Mouse (Mus musculus): Measurements from ENCODE around the gene Ccdc136. TPM values are rescaled to one million over a fixed set of nuclear protein-coding genes. Genes with fewer than 3 reads are reported as not detected.

The Ccdc136 gene
- polyA plus RNA-seq, 1 experiment from 2014 or later = 39.9 TPM

- H3K4me2 ChIP-seq (replicated peaks) = peak overlapping the region; percentile 88
- H3K4me3 ChIP-seq = peak overlapping the region; percentile 47
- peaks cover 42% of the 10 kb centered on the region for H3K4me1 ChIP-seq
- H3K27ac ChIP-seq = no peak overlapping the region
- H3K9ac ChIP-seq = 0 out of 2 replicates have a peak overlapping the region, but pooled peaks have one; percentile 51
- no peaks in the 10 kb centered on the region for H3K36me3 ChIP-seq
- H3K9me3 ChIP-seq = no peaks in the 10 kb centered on the region
- H3K27me3 ChIP-seq (replicated peaks) = peaks cover 49% of the 10 kb centered on the region
- no peak for ATAC-seq (ENCODE audit: low FRiP score, low read depth)
Measured at GRCm38 (mm10) chr6:29432676-29433037, 36.5 kb downstream of the Ccdc136 start.

GRCm38 (mm10) chr6:29433038-29433803, 37.1 kb downstream of the Ccdc136 start, which contains the start of gene Flnc:
Gene Flnc (plus strand): TSS chr6:29433256.
- 2% methylated on average over 71 of the region's 77 CpGs for WGBS
- Histone ChIP-seq H3K27ac (no peak within 1 kb of the TSS), H3K4me1 (peaks cover 42% of the 10 kb centered on the region), H3K36me3 (no peaks in the 10 kb centered on the region), H3K9ac (peak within 1 kb of the TSS; percentile 51), H3K27me3 (replicated peaks) (peaks cover 49% of the 10 kb centered on the region), H3K4me3 (peak within 1 kb of the TSS; percentile 47), H3K4me2 (replicated peaks) (peak within 1 kb of the TSS; percentile 88), H3K9me3 (no peaks in the 10 kb centered on the region)
- ATAC-seq (ENCODE audit: low FRiP score, low read depth) = no peak

DNA sequence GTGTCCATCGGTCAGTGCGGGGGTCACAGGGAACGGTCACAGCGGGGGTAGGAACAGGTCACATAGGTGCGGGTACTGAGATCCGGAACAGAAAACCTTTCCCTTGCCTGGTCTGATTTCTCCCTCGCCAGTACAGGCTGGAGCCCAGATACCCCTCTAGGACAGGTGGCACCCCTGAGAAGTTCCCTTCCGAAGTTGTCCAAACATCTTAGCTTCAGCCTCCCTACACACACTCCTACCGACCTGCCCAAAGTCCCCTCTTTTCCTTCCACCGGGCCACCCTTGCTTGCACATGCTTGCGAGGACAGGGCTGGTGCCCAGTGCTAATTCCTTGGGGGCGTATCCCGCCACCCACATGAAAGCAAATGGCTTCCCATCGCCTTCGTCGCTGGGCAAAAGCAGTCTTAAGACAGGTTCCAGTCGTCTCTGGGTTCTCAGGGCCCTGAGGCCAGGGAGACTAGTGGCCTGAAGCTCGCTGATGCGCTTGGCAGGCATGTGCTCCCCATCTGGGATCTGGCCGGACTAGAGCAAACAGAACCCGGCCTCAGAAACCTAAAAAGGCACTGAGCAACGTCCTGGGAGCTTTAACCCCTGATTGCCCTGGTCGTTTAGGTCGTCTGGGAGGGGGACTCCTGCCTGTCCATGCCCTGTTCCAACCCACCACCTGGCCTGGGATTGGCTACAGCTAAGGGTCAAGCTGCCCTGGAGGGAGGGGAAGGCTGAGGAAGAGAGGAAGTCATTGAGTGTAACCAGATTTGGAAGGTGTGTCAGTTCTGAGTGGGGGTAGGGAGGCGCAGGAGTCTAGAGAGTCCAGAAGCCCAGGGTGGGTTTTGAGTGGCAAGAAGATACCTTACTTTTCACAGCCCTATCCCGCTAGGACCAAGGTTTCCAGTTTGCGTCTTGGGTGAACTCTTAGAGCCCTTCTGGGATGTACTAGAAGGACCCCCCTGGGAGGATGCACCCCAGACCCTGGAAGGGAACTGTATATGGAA, 38.0 kb downstream of the Ccdc136 start:
- 4% methylated on average over 27 of the region's 27 CpGs for whole genome bisulfite sequencing
- H3K4me2 ChIP-seq (replicated peaks) = peak overlapping the region; percentile 88
- H3K27ac ChIP-seq = no peak overlapping the region
- H3K9me3 ChIP-seq = no peaks in the 10 kb centered on the region
- H3K9ac ChIP-seq = peak overlapping the region; percentile 51
- peaks cover 49% of the 10 kb centered on the region for H3K27me3 ChIP-seq (replicated peaks)
- H3K36me3 ChIP-seq = no peaks in the 10 kb centered on the region
- peaks cover 42% of the 10 kb centered on the region for H3K4me1 ChIP-seq
- ATAC-seq (ENCODE audit: low FRiP score, low read depth) = no peak
- H3K4me3 ChIP-seq = peak overlapping the region; percentile 47

GRCm38 (mm10) chr6:29434911-29435691, 39.0 kb downstream of the Ccdc136 start:
- Histone ChIP-seq H3K4me2 (replicated peaks) (peak overlapping the region; percentile 88), H3K36me3 (no peaks in the 10 kb centered on the region), H3K27me3 (replicated peaks) (peaks cover 49% of the 10 kb centered on the region), H3K4me1 (peaks cover 42% of the 10 kb centered on the region), H3K4me3 (peak overlapping the region; percentile 47), H3K27ac (peak overlapping the region; percentile 50; the same call in 1 of the 2 replicates), H3K9me3 (no peaks in the 10 kb centered on the region), H3K9ac (0 out of 2 replicates have a peak overlapping the region, but pooled peaks have one; percentile 33)
- peak; percentile 35 for ATAC-seq (ENCODE audit: low FRiP score, low read depth)
- WGBS = 6% methylated on average over 12 of the region's 13 CpGs

DNA sequence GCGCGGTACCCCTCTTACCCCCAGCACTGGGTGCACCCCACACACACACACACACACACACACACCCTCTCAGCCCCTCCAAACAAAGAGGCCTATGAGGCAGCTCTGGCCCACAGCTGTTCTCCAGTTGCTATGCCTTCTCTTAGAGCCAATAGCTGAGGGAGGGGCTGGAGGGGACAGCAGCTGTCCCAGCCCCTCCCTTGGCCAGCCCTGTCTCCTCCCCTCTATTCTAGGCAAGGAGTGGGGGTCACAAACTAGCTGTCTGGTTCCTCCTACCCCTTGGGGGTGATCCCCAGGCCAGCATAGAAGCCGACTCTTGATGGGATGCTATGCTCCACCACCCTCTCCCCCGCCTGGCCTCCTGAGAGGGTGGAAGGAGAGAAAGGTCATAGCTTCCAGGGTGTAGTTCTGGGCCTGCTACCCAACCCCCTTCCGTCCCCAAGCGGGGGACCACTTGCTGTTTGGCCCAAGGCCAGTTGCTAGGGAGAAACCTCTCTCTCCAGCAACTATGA, 39.9 kb downstream of the Ccdc136 start:
- peak overlapping the region; percentile 13 for H3K4me3 ChIP-seq
- peak overlapping the region; percentile 88 for H3K4me2 ChIP-seq (replicated peaks)
- H3K4me1 ChIP-seq = peaks cover 42% of the 10 kb centered on the region
- no peak overlapping the region for H3K9ac ChIP-seq
- peak; percentile 71 for ATAC-seq (ENCODE audit: low FRiP score, low read depth)
- no peaks in the 10 kb centered on the region for H3K9me3 ChIP-seq
- no peaks in the 10 kb centered on the region for H3K36me3 ChIP-seq
- 5% methylated on average over 6 of the region's 6 CpGs for WGBS
- peak overlapping the region; percentile 50; the same call in 1 of the 2 replicates for H3K27ac ChIP-seq
- H3K27me3 ChIP-seq (replicated peaks) = peaks cover 43% of the 10 kb centered on the region

DNA sequence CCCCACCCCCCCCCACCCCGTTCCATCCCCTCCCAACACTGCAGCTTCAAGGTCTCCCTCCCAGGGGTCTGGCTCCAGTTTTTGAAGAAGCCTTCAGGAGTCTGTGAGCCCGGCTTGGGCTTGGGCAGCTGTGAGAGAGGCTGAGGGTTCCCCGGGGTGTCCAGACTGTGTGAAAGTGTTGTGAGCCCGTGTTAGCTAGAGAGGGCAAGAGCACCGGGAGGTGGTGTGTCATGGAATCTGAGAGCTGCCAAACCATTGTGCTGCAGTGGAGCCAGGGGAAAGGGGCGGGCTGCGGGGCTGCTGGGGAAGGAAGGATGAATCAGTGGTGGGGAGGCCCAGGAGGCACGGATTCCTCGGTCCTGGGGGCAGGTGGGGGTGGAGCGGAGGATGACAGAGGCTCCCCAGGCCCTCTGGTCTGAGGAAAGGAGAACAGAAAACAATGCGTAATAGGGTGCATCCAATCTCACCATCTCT, 40.4 kb downstream of the Ccdc136 start:
- peak overlapping the region; percentile 88 for H3K4me2 ChIP-seq (replicated peaks)

DNA sequence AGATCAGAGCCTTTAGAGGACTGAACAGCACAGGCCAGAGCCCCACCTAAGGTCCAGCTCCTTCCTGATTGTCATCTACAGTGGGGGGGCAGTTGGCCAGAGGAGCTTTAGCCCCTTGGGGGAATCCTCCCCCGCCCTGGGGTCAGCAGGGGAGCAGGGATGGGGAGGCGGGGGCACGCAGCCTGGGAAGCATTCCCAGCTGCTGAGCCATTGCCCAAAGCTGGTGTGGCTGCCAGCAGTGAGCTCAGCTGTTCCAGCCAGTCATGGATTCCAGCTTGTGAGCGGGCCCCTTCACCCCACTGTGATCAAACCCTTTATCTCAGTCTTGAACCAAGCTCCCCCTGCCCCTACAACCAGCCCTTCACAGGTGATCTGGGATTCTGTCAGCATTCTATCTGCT, 43.1 kb downstream of the Ccdc136 start:
- no peak overlapping the region for H3K4me2 ChIP-seq (replicated peaks)
- H3K9me3 ChIP-seq = no peaks in the 10 kb centered on the region
- no peak overlapping the region for H3K9ac ChIP-seq
- no peak overlapping the region for H3K27ac ChIP-seq
- peaks cover 16% of the 10 kb centered on the region for H3K36me3 ChIP-seq
- ATAC-seq (ENCODE audit: low FRiP score, low read depth) = no peak
- H3K4me1 ChIP-seq = peaks cover 26% of the 10 kb centered on the region
- no peak overlapping the region for H3K4me3 ChIP-seq
- H3K27me3 ChIP-seq (replicated peaks) = peaks cover 12% of the 10 kb centered on the region
- WGBS = 84% methylated on average over 4 of the region's 4 CpGs

More for the DNA sequence above, 40.4 kb downstream of the Ccdc136 start:
- H3K4me1 ChIP-seq = peaks cover 42% of the 10 kb centered on the region
- peaks cover 40% of the 10 kb centered on the region for H3K27me3 ChIP-seq (replicated peaks)
- H3K4me3 ChIP-seq = peak overlapping the region; percentile 4; the same call in 1 of the 2 replicates
- H3K27ac ChIP-seq = peak overlapping the region; percentile 50
- H3K9ac ChIP-seq = no peak overlapping the region
- peaks cover 4% of the 10 kb centered on the region; the same call in 1 of the 2 replicates for H3K36me3 ChIP-seq
- H3K9me3 ChIP-seq = no peaks in the 10 kb centered on the region
- ATAC-seq (ENCODE audit: low FRiP score, low read depth) = peak; percentile 72
- WGBS = 5% methylated on average over 11 of the region's 11 CpGs

DNA sequence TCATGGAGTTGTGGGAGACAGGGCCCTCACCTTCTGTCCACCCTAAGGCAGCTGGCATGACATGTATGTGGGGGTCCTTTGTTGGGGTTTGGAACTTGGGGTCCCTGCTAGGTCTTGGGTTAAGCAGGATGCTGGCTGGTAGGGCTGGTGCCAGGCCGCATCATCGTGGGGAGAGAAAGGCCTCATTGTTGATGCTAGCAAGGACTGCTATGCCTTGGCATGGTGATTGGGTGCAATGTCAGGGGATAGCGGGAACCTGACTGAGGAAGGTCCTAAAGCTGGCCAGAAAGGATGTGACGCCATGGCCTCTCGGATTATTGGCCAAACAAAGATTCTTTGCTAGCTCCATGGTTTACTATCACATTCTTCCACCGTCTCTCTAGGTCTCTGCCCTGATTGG, 43.7 kb downstream of the Ccdc136 start:
- ATAC-seq (ENCODE audit: low FRiP score, low read depth) = no peak
- 91% methylated on average over 6 of the region's 6 CpGs for WGBS
- no peak overlapping the region for H3K4me2 ChIP-seq (replicated peaks)
- peaks cover 7% of the 10 kb centered on the region; the same call in 1 of the 2 replicates for H3K27me3 ChIP-seq (replicated peaks)
- H3K27ac ChIP-seq = no peak overlapping the region
- no peaks in the 10 kb centered on the region for H3K9me3 ChIP-seq
- H3K4me1 ChIP-seq = peaks cover 21% of the 10 kb centered on the region
- H3K9ac ChIP-seq = no peak overlapping the region
- no peak overlapping the region for H3K4me3 ChIP-seq
- peaks cover 16% of the 10 kb centered on the region for H3K36me3 ChIP-seq

DNA sequence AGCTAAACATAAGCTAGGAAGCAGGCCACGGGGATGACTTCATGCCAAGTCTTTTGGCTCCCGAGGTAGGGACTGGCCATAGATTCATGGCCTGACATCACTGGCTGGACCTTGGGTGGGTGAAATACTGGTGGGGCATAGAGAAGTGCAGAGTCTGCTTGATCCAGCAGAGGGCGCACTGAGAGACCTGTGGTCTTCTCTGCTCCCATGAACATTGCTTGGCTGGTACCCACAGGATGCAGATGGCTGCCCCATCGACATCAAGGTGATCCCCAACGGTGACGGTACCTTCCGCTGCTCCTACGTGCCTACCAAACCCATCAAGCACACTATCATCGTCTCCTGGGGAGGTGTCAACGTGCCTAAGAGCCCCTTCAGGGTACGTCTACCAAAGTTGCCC, 48.7 kb downstream of the Ccdc136 start:
- WGBS = 71% methylated on average over 11 of the region's 11 CpGs
- Histone ChIP-seq H3K27me3 (replicated peaks) (no peaks in the 10 kb centered on the region), H3K36me3 (peaks cover 42% of the 10 kb centered on the region), H3K4me1 (no peaks in the 10 kb centered on the region), H3K9ac (no peak overlapping the region), H3K27ac (no peak overlapping the region), H3K4me2 (replicated peaks) (no peak overlapping the region), H3K9me3 (no peaks in the 10 kb centered on the region), H3K4me3 (no peak overlapping the region)
- no peak for ATAC-seq (ENCODE audit: low FRiP score, low read depth)

DNA sequence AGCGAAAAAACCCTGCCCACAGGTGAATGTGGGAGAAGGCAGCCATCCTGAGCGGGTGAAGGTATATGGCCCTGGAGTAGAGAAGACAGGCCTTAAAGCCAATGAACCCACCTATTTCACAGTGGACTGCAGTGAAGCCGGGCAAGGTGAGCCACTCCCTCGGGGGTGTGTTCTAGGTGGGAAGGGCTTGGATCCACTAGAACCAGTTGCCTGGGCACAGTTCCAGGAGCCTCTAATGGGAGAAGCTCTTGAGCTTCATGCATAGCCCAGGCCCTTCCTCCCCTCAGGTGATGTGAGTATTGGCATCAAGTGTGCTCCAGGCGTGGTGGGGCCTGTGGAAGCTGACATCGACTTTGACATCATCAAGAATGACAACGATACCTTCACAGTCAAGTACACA, 49.2 kb downstream of the Ccdc136 start:
- Histone ChIP-seq H3K9me3 (no peaks in the 10 kb centered on the region), H3K4me3 (no peak overlapping the region), H3K9ac (no peak overlapping the region), H3K4me1 (no peaks in the 10 kb centered on the region), H3K27me3 (replicated peaks) (no peaks in the 10 kb centered on the region), H3K36me3 (peaks cover 42% of the 10 kb centered on the region), H3K4me2 (replicated peaks) (no peak overlapping the region), H3K27ac (no peak overlapping the region)
- 94% methylated on average over 7 of the region's 7 CpGs for whole genome bisulfite sequencing
- ATAC-seq (ENCODE audit: low FRiP score, low read depth) = no peak

GRCm38 (mm10) chr6:29449858-29450257, 53.7 kb downstream of the Ccdc136 start:
- ATAC-seq (ENCODE audit: low FRiP score, low read depth) = no peak
- 28% methylated on average over 4 of the region's 4 CpGs for WGBS
- peaks cover 31% of the 10 kb centered on the region for H3K36me3 ChIP-seq
- no peaks in the 10 kb centered on the region for H3K9me3 ChIP-seq
- H3K4me3 ChIP-seq = no peak overlapping the region
- H3K27me3 ChIP-seq (replicated peaks) = no peaks in the 10 kb centered on the region
- H3K4me2 ChIP-seq (replicated peaks) = no peak overlapping the region
- no peaks in the 10 kb centered on the region for H3K4me1 ChIP-seq
- no peak overlapping the region for H3K27ac ChIP-seq
- H3K9ac ChIP-seq = no peak overlapping the region

Data from neural tube, embryonic 12.5 days (tissue).